Mouse (Mus musculus) hindbrain, embryonic 11.5 days (tissue): ENCODE measurements around the gene Nup93. TPM values are rescaled to one million over a fixed set of nuclear protein-coding genes. Genes with fewer than 3 reads are reported as not detected.
A peak's percentile ranks its signal among the peaks of the same experiment; 100 is the strongest.

Source experiments
- ATAC-seq: fragments of 200-750 bp; cut with Nextera tagmentation; 2 replicates; pipeline ENCODE4 v1.8.0; 2017; ENCODE audit warnings: mild to moderate bottlenecking, moderate TSS enrichment, moderate library complexity; ENCODE audit not compliant: low FRiP score
- DNase-seq: peaks from one replicate; pipeline ENCODE4 v3.0.0-alpha.2; 2015; ENCODE audit warnings: low spot score
- H3K27ac ChIP-seq: fragments of 300-500 bp; sonication (generic); 2 replicates; pipeline ENCODE4 v1.5.1; 2014; ENCODE audit warnings: mild to moderate bottlenecking, low read depth, low read length
- H3K27me3 ChIP-seq: fragments of 300-500 bp; sonication (generic); 2 replicates; pipeline ENCODE4 v1.6.1; 2014; ENCODE audit warnings: mild to moderate bottlenecking, low read length, moderate library complexity, mixed read lengths; ENCODE audit not compliant: control insufficient read depth, insufficient read depth
- H3K36me3 ChIP-seq: fragments of 300-500 bp; sonication (generic); 2 replicates; pipeline ENCODE4 v1.6.1; 2014; ENCODE audit warnings: mild to moderate bottlenecking, low read length, moderate library complexity, mixed read lengths; ENCODE audit not compliant: control insufficient read depth, insufficient read depth
- H3K4me1 ChIP-seq: fragments of 300-500 bp; sonication (generic); replicated peaks from 2 replicates; pipeline ENCODE4 v1.6.1; 2014; ENCODE audit warnings: low read length, mixed read lengths; ENCODE audit not compliant: control insufficient read depth, insufficient read depth
- H3K4me2 ChIP-seq: fragments of 300-500 bp; sonication (generic); replicated peaks from 2 replicates; pipeline ENCODE4 v1.6.1; 2014; ENCODE audit warnings: mild to moderate bottlenecking, low read depth, low read length
- H3K4me3 ChIP-seq: fragments of 300-500 bp; sonication (generic); 2 replicates; pipeline ENCODE4 v1.5.1; 2014; ENCODE audit warnings: low read depth, low read length
- H3K9ac ChIP-seq: fragments of 300-500 bp; sonication (generic); 2 replicates; pipeline ENCODE4 v1.6.1; 2014; ENCODE audit warnings: low read depth, low read length
- H3K9me3 ChIP-seq: fragments of 300-500 bp; sonication (generic); 2 replicates; pipeline ENCODE4 v1.6.1; 2016; ENCODE audit warnings: low read length; ENCODE audit not compliant: control insufficient read depth
- WGBS: fragments of 180-500 bp; shearing (Covaris S2); extraction: QIAGEN DNeasy Blood & Tissue Kit; methylation state at CpG from one replicate; pipeline ENCODE4 v1.1.7; 2014; 5-methylcytosine and 5-hydroxymethylcytosine counted together
- polyA plus RNA-seq: library from polyadenylated mRNA; unstranded; fragments of >200 nt; fragmentation: Nextera tagmentation; extraction: Ambion mirVana; gene quantifications from 2 replicates; pipeline ENCODE4 v1.2.1, GENCODE M21; 2014

Gene Nup93
- polyA plus RNA-seq, 1 experiment from 2014 or later = 95.1 TPM

- Histone ChIP-seq H3K4me2 (no peak overlapping the region), H3K9ac (no peak overlapping the region), H3K27me3 (no peaks in the 10 kb centered on the region), H3K4me3 (no peak overlapping the region), H3K4me1 (no peaks in the 10 kb centered on the region), H3K36me3 (no peaks in the 10 kb centered on the region), H3K9me3 (no peaks in the 10 kb centered on the region), H3K27ac (no peak overlapping the region)
- DNase-seq (no peak), ATAC-seq (no peak)
- WGBS = 89% methylated on average over 7 of the region's 7 CpGs
These were observed 13.1 kb downstream of the Nup93 start for GRCm38 (mm10) chr8:94227381-94227939.

GRCm38 (mm10) chr8:94240240-94240751 lies 25.9 kb downstream of the Nup93 start:
- Histone ChIP-seq H3K9me3 (no peaks in the 10 kb centered on the region), H3K36me3 (no peaks in the 10 kb centered on the region), H3K27me3 (no peaks in the 10 kb centered on the region), H3K4me3 (no peak overlapping the region), H3K4me2 (no peak overlapping the region), H3K9ac (no peak overlapping the region), H3K4me1 (no peaks in the 10 kb centered on the region), H3K27ac (no peak overlapping the region)
- DNase-seq (no peak), ATAC-seq (no peak)
- WGBS = 92% methylated on average over 4 of the region's 4 CpGs

- ATAC-seq (no peak), DNase-seq (no peak)
- H3K4me2 ChIP-seq = no peak overlapping the region
- WGBS = 86% methylated on average over 2 of the region's 2 CpGs
- no peaks in the 10 kb centered on the region for H3K36me3 ChIP-seq
- H3K4me1 ChIP-seq = no peaks in the 10 kb centered on the region
- no peak overlapping the region for H3K4me3 ChIP-seq
- H3K27me3 ChIP-seq = no peaks in the 10 kb centered on the region
- no peak overlapping the region for H3K9ac ChIP-seq
- no peaks in the 10 kb centered on the region for H3K9me3 ChIP-seq
- no peak overlapping the region for H3K27ac ChIP-seq
These were observed 35.6 kb downstream of the Nup93 start for GRCm38 (mm10) chr8:94249836-94250435.

GRCm38 (mm10) chr8:94258881-94259280 lies 44.5 kb downstream of the Nup93 start:
- WGBS = 87% methylated on average over 6 of the region's 6 CpGs
- no peak for ATAC-seq
- no peak overlapping the region for H3K27ac ChIP-seq

DNA sequence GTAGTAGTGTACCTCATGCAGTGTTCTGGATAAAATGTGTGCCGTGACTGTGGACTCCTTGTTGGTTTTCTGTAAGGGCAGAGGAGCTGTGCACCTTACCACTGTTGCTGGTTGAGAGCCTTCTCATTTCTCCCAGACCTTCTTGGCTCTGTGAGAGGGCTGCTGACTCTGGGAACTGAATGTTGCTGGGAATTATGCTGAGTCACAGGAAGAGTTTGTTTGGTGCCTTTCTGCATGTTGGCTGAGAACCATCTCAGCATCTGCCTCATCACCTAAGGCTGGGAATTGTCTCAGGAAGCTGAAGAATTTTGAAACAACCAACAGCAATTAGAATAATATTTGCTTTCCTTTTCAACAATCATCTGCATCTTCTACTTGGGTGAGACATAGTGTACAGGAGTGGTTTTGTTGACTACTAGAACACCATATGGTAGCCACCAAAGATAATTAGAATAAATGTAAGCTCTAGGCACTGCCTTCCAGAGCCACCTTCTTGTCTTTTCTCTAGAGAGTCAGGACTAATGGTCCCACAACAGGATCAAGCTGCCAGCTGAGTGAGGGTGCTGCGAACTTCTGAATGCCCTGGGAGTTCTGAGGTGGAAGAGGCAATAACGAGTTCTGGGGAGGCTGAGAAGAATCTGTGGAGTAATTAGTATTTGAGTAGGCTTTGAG lies 48.4 kb downstream of the Nup93 start:
- Histone ChIP-seq H3K4me1 (no peaks in the 10 kb centered on the region), H3K4me2 (no peak overlapping the region), H3K9me3 (no peaks in the 10 kb centered on the region), H3K9ac (no peak overlapping the region), H3K27me3 (no peaks in the 10 kb centered on the region), H3K36me3 (no peaks in the 10 kb centered on the region), H3K4me3 (no peak overlapping the region), H3K27ac (no peak overlapping the region)
- ATAC-seq = no peak
- WGBS = 89% methylated on average over 3 of the region's 3 CpGs
- DNase-seq = no peak

More at GRCm38 (mm10) chr8:94258881-94259280, 44.5 kb downstream of the Nup93 start:
- H3K4me2 ChIP-seq = no peak overlapping the region
- H3K27me3 ChIP-seq = no peaks in the 10 kb centered on the region
- H3K4me1 ChIP-seq = no peaks in the 10 kb centered on the region
- no peak overlapping the region for H3K4me3 ChIP-seq
- no peak overlapping the region for H3K9ac ChIP-seq
- no peaks in the 10 kb centered on the region for H3K36me3 ChIP-seq
- no peak for DNase-seq
- no peaks in the 10 kb centered on the region for H3K9me3 ChIP-seq

- Histone ChIP-seq H3K9me3 (no peaks in the 10 kb centered on the region), H3K4me3 (no peak overlapping the region)
These were observed 52.2 kb downstream of the Nup93 start for GRCm38 (mm10) chr8:94266344-94267191.

DNA sequence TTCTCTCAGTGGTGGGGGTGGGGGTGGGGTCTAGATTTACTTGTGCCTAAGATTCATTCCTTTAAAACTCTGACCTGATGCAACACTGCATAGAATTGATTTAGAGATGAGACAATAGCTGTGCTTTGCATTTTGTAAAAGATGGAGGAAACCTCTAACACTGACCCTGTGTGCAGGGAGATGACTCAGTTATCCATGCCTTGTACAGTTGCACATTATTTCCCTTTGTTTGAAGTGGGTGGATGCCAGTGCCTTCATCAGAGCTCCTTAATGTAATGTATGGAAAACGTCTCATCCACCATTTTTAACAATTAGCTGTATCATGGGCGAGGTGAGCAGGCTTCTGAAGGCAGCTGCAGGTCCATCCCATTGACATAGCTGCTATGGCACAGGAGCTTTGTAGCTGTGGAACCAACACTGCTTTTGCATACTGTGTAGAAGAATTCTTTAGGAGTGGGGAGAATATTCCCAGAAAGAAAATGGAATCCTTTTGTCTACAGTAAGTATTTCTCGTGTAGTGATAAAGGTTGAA lies 54.1 kb downstream of the Nup93 start:
- no peak for DNase-seq
- ATAC-seq = no peak
- no peak overlapping the region for H3K4me2 ChIP-seq
- 75% methylated on average over 3 of the region's 3 CpGs for WGBS
- H3K9ac ChIP-seq = no peak overlapping the region
- no peaks in the 10 kb centered on the region for H3K9me3 ChIP-seq
- no peak overlapping the region for H3K4me3 ChIP-seq
- no peaks in the 10 kb centered on the region for H3K4me1 ChIP-seq
- H3K27ac ChIP-seq = no peak overlapping the region
- H3K27me3 ChIP-seq = no peaks in the 10 kb centered on the region
- H3K36me3 ChIP-seq = no peaks in the 10 kb centered on the region

More at GRCm38 (mm10) chr8:94266344-94267191, 52.2 kb downstream of the Nup93 start:
- no peaks in the 10 kb centered on the region for H3K4me1 ChIP-seq
- DNase-seq = peak; percentile 22
- 0 out of 2 replicates have a peak overlapping the region, but pooled peaks have one; percentile 17 for H3K9ac ChIP-seq
- no peak overlapping the region for H3K27ac ChIP-seq
- WGBS = 55% methylated on average over 10 of the region's 10 CpGs
- no peak overlapping the region; the same call in 1 of the 2 replicates for H3K4me2 ChIP-seq
- H3K36me3 ChIP-seq = no peaks in the 10 kb centered on the region
- H3K27me3 ChIP-seq = no peaks in the 10 kb centered on the region
- ATAC-seq = no peak

DNA sequence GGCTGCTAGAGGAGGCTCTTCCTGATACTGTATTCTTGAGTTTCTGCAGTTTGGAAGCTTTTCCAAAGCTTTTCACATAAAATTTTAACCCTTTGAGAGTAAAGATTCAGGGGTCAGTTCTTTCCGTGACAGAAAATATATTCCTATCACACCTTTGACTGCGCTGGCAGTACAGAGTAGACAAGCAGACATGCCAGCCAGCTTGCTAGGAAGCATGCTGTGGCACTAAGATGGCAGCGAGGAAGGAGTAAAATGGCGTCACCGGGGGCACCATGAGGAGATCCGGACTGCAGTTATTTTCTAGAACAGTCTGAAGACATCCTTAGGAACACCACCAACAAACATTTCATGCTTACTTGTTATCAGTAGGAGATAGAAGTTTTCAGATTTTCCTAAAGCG lies 55.9 kb downstream of the Nup93 start:
- H3K27me3 ChIP-seq = no peaks in the 10 kb centered on the region
- no peaks in the 10 kb centered on the region for H3K9me3 ChIP-seq
- 94% methylated on average over 7 of the region's 7 CpGs for WGBS
- no peaks in the 10 kb centered on the region for H3K4me1 ChIP-seq
- ATAC-seq = no peak
- DNase-seq = no peak
- H3K9ac ChIP-seq = no peak overlapping the region
- no peaks in the 10 kb centered on the region for H3K36me3 ChIP-seq
- no peak overlapping the region for H3K27ac ChIP-seq
- no peak overlapping the region for H3K4me2 ChIP-seq
- H3K4me3 ChIP-seq = no peak overlapping the region
